Mouse (Mus musculus): Measurements from ENCODE around the gene Scpep1.
"Not testable (repeated sequence)": the region's sequence is repeated elsewhere in the genome, so short reads cannot be mapped to it uniquely, and the experiment has no call there.

DNA sequence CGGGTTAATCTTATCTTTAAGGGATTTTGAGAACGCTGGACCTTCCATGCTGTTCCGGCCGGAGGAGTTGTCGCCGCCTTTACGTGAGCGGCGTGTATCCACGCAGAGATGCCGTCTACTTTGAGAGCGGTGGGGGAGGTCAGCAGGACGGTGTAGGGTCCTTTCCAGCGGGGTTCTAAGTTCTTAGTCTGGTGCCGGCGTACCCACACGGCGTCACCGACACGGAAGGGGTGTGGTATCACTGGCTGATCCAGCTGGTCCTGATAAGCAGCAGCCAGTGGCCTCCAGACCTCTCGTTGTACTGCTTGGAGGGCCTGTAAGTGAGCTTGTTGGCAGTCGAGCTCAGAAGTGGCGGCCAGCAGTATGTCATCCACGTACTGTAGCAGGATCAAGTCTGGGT lies 62.5 kb downstream of the Scpep1 start:
- not testable (repeated sequence) for TF ChIP-seq CTCF (IDR thresholded peaks at IDR 0.05; ENCODE audit: low read depth); EP300 (optimal IDR thresholded peaks at IDR 0.05)

Data from stomach, postnatal 0 days (tissue).